Mouse (Mus musculus) gastrocnemius, postnatal 4 days (tissue): ENCODE data around the gene Tax1bp1. TPM values are rescaled to one million over a fixed set of nuclear protein-coding genes. Genes with fewer than 3 reads are reported as not detected.
A peak's percentile ranks its signal among the peaks of the same experiment; 100 is the strongest.

Source experiments
- DNase-seq, 2 experiments: peaks; one replicate each; pipeline ENCODE4 v3.0.0; 2021 to 2022; ENCODE audit warnings: low spot score in 2 of 2, mixed read lengths in 2 of 2
- total RNA-seq, 2 experiments: library from RNA; stranded (reverse); gene quantifications; 2 replicates each; pipeline ENCODE4 v1.2.3; 2021

The Tax1bp1 gene
- total RNA-seq, 2 experiments from 2014 or later = 61.3 to 73.4 TPM

DNA sequence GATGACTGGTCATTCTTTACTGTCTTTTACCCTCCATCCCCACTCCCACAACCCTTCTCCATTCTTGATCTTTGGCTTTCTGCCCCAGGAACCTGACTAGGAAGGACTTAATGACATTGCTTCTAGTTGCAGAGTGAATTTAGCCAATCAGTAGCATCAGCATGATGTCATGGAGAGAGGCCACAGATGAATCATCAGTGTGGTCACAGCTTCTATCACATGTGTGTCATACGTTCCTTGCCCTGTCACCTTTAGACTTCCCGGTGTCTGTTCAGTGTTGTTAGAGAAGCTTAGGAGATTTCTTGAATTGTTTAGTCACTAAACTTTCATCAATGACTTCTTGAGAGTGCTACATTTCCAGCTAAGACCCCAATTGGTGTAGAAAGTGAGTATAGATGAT, 10.3 kb upstream of the Tax1bp1 start:
- no peak for DNase-seq

GRCm38 (mm10) chr6:52705280-52705679, 8.2 kb upstream of the Tax1bp1 start:
- no peak for DNase-seq

DNA sequence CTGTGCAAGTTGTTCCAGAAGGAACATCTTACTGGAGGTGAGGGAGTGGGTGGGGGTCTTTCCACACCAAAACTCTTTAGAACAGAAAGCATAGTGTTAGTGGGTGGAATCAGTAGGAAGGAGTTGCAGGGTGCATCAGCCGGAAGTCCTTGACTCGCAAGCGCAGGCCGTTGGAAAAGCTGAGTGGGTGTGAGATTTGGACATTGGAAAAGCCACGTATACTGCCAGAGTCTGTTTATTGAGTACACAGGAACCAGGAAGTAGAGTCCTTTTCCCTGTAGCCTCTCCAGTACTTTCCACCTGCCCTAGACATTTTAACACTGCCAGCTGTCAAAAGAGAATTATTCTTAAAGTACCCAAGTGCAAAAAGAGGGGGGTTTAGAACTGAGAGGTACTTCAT, 5.7 kb upstream of the Tax1bp1 start:
- DNase-seq = no peak

DNA sequence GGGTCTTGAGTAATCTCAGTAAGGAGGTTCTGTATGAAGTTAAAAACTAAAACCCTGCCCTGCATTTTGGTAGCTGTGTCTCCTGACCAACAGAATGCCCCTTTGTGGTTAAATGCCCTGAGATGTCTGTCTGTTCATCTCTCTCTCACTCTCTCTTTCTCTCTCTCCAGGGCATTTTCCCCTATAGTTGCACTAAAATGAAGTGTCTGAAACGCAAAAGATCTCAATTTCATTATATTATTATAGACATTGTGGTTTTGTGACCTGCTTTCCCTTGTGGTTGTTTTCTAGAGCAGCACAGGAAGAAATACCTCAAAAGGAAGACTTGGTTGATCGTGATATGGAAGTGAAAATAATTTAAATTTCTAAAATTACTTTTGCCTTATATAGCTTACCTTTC, 966 bp upstream of the Tax1bp1 start:
- DNase-seq = no peak

- peak; percentile 33 to 68 for DNase-seq
These were observed 474 bp downstream of the Tax1bp1 start for GRCm38 (mm10) chr6:52713897-52714509.

- DNase-seq = no peak
These were observed 4.1 kb downstream of the Tax1bp1 start for GRCm38 (mm10) chr6:52717493-52718192.

- peak; percentile 24 to 57 for DNase-seq
These were observed 11.4 kb downstream of the Tax1bp1 start for GRCm38 (mm10) chr6:52724805-52725439.

GRCm38 (mm10) chr6:52730338-52730737, 16.8 kb downstream of the Tax1bp1 start:
- no peak for DNase-seq

- no peak for DNase-seq
These were observed 21.1 kb downstream of the Tax1bp1 start for GRCm38 (mm10) chr6:52734630-52735029.

DNA sequence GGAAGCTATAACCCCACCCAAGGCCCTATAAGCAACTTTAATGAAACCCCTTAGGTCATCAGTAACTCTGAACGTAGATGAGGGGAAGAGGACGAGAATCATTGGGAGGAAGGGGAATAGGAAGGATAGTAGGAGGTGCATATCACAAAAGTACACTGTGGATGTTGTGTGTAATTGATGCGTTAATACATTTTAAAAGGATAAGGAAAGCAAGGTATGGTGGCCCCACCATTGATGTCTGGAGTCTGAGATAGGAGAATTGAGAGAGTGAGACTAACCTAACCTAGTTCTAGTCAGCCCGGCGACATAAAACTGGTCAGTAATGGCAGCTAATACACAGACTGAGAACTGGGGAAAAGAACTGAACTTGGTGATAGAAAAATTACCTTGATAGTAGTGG, 39.3 kb downstream of the Tax1bp1 start:
- no peak for DNase-seq

- DNase-seq = no peak
These were observed 51.7 kb downstream of the Tax1bp1 start for GRCm38 (mm10) chr6:52765206-52765605.

DNA sequence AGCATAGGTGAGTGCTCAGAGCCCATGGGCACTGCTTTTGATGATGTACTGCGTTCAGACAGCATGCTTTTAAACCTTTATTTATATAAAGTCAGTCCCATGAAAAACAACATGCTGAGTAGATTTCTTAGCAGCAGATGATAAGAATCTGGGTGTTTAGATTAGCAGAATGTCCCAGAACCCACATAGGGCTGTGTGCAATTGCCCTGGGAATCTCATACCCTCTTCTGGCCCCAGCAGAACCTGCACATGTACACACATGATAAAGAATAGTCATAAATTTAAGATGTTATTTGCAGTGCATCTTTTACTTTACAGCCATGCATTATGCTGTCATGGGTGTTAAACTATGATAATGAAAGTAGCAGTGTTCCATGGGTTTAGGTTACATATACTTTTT, 57.3 kb downstream of the Tax1bp1 start:
- no peak for DNase-seq

DNA sequence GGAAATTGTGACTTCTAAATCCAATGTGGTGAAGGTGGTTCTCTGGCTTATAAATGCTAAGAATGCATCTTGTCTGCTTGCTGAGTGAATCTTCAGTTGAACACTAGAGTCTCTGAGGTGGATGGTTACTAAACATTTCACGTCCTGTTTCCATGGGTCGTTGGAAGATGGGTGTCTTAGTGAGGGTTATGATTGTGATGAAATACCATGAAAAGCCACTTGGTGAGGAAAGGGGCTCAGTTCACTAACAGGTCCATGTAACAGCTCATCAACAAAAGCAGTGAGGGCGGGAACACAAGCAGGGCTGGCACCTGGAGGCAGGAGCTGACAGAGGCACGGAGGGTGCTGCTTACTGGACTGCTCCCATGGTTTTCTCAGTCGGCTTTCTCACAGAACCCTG, 59.6 kb downstream of the Tax1bp1 start:
- DNase-seq = no peak

DNA sequence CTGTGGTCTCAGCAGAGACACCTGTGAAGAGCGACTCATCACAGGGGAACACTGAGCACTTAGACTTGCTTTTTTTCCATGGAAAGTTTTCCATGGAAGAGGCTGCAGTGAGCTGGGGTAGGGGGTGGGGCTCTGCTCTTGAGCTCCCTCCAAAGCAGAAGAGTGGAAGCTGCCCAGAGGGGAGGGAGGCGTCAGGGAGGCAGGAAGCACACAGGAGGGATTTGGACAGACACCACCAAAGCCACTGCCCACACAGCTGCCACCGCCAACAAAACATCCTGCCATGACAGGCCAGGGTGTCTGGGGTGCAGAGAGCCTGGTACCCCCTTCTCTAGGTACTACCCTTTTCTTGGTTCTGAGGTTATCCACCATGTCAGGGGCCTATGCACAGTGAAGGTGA, 61.8 kb downstream of the Tax1bp1 start:
- no peak for DNase-seq

- no peak for DNase-seq
These were observed 62.4 kb downstream of the Tax1bp1 start for GRCm38 (mm10) chr6:52775956-52776355.

GRCm38 (mm10) chr6:52777034-52777433, 63.5 kb downstream of the Tax1bp1 start:
- DNase-seq = no peak

DNA sequence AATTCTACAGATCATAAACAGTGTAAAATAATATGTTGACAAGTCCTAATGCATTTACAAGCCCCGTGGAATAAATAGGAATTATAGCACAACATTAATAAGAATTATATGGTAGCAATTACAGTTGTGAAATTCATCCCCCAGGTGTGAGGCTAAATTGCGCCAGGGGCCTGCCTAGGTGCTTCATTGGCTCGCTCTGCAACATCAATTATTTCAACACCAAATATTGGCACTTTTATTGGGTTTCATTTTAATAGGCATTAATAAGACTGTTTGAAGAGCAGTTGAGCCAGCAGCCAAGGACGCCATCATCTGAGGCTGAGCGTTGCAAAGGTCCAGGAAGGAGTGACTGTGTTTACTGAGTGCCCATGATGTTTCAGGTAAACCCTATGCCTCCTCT, 65.0 kb downstream of the Tax1bp1 start:
- no peak for DNase-seq

- DNase-seq = no peak
These were observed 66.0 kb downstream of the Tax1bp1 start for GRCm38 (mm10) chr6:52779546-52779945.

- no peak for DNase-seq
These were observed 76.8 kb downstream of the Tax1bp1 start for GRCm38 (mm10) chr6:52790316-52790715.

- DNase-seq = no peak
These were observed 77.3 kb downstream of the Tax1bp1 start for GRCm38 (mm10) chr6:52790781-52791180.

GRCm38 (mm10) chr6:52792455-52792854, 78.9 kb downstream of the Tax1bp1 start:
- DNase-seq = no peak

GRCm38 (mm10) chr6:52795029-52795841, 81.7 kb downstream of the Tax1bp1 start:
- DNase-seq = no peak
